Mouse (Mus musculus): ENCODE measurements at regions not wholly inside any gene's neighbourhood (a gene's known extent, or its start where the extent isn't known, plus 50 kb on each side); places are given as distances from the start of the nearest gene placed in this dataset.

DNA sequence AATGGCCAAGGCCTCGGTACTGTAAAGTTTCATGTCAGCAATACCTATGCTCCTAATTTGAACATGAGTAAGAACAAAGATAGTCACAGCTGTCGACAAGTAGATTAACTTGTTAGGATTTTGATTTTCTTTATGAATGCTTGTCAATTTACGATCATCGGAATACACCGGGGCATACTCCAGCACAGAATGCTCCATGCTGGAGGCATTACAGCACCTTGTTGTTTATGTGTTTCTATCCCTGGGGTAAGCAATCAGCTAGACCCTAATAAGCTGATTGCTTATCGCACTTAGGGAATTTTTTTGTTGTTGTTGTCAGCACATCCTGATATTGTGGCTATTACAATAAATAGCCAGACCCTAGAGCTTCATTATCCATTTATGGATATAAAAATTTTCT, 66.4 kb upstream of the Rnf152 start:
- no peak for TF ChIP-seq POLR2A (IDR thresholded peaks at IDR 0.05; ENCODE audit: borderline replicate concordance, extremely low read depth, insufficient read depth, insufficient read length, poor library complexity, severe bottlenecking)
- no peak for TF ChIP-seq CTCF (IDR thresholded peaks at IDR 0.05; ENCODE audit: borderline replicate concordance, extremely low read depth, insufficient read depth, insufficient read length)
